Mouse (Mus musculus): ENCODE results near the gene Gm21477. TPM values are rescaled to one million over a fixed set of nuclear protein-coding genes. Genes with fewer than 3 reads are reported as not detected.
"Not testable (repeated sequence)": the region's sequence is repeated elsewhere in the genome, so short reads cannot be mapped to it uniquely, and the experiment has no call there.

Gm21477 gene
- total RNA-seq (2022), result not detected

- DNase-seq (ENCODE audit: low spot score), result not testable (repeated sequence)
Observed at GRCm38 (mm10) chrY:87116521-87116920, at the start of gene Gm21477. Gene Gm21477 (plus strand): TSS chrY:87116821.

Data from heart, adult 8-10 months (tissue).